Mouse (Mus musculus) heart, embryonic 11.5 days (tissue): ENCODE measurements around the gene Ncbp3. TPM values are rescaled to one million over a fixed set of nuclear protein-coding genes. Genes with fewer than 3 reads are reported as not detected.

Source experiments
- ATAC-seq: fragments of 200-750 bp; cut with Nextera tagmentation; replicated peaks from 2 replicates; pipeline ENCODE4 v1.8.0; 2017; ENCODE audit warnings: moderate library complexity; ENCODE audit not compliant: insufficient number of reproducible peaks, low FRiP score, low TSS enrichment
- H3K27ac ChIP-seq: fragments of 300-500 bp; sonication (generic); 2 replicates; pipeline ENCODE4 v1.5.1; 2014; ENCODE audit warnings: mild to moderate bottlenecking, low read depth, low read length
- H3K27me3 ChIP-seq: fragments of 300-500 bp; sonication (generic); 2 replicates; pipeline ENCODE4 v1.6.1; 2014; ENCODE audit warnings: mild to moderate bottlenecking, low read length, mixed read lengths; ENCODE audit not compliant: control insufficient read depth, insufficient read depth
- H3K36me3 ChIP-seq: fragments of 300-500 bp; sonication (generic); 2 replicates; pipeline ENCODE4 v1.6.1; 2014; ENCODE audit warnings: mild to moderate bottlenecking, low read length, moderate library complexity, mixed read lengths; ENCODE audit not compliant: control insufficient read depth, insufficient read depth
- H3K4me1 ChIP-seq: fragments of 300-500 bp; sonication (generic); 2 replicates; pipeline ENCODE4 v1.6.1; 2014; ENCODE audit warnings: low read length; ENCODE audit not compliant: control insufficient read depth, insufficient read depth
- H3K4me2 ChIP-seq: fragments of 300-500 bp; sonication (generic); 2 replicates; pipeline ENCODE4 v1.6.1; 2014; ENCODE audit warnings: mild to moderate bottlenecking, moderate library complexity
- H3K4me3 ChIP-seq: fragments of 300-500 bp; sonication (generic); 2 replicates; pipeline ENCODE4 v1.5.1; 2014; ENCODE audit warnings: low read depth, low read length
- H3K9ac ChIP-seq: fragments of 300-500 bp; sonication (generic); 2 replicates; pipeline ENCODE4 v1.6.1; 2014; ENCODE audit warnings: mild to moderate bottlenecking, low read depth, low read length, moderate library complexity
- H3K9me3 ChIP-seq: fragments of 300-500 bp; sonication (generic); replicated peaks from 2 replicates; pipeline ENCODE4 v1.6.1; 2016; ENCODE audit warnings: low read length; ENCODE audit not compliant: control insufficient read depth
- WGBS: fragments of 180-500 bp; shearing (Covaris S2); extraction: QIAGEN DNeasy Blood & Tissue Kit; methylation state at CpG from one replicate; pipeline ENCODE4 v1.1.7; 2014; ENCODE audit not compliant: insufficient replicate concordance; 5-methylcytosine and 5-hydroxymethylcytosine counted together
- polyA plus RNA-seq: library from polyadenylated mRNA; unstranded; fragments of >200 nt; fragmentation: Nextera tagmentation; extraction: Ambion mirVana; gene quantifications from 2 replicates; pipeline ENCODE4 v1.2.1, GENCODE M21; 2014

Ncbp3 gene
- polyA plus RNA-seq, 1 experiment from 2014 or later: 9.6 TPM

- H3K27me3 ChIP-seq: no peaks in the 10 kb centered on the region
- no peak for ATAC-seq
- H3K36me3 ChIP-seq: no peaks in the 10 kb centered on the region
- H3K9me3 ChIP-seq: no peaks in the 10 kb centered on the region
- no peak overlapping the region for H3K9ac ChIP-seq
- H3K27ac ChIP-seq: no peak overlapping the region
- no peak overlapping the region for H3K4me2 ChIP-seq
- H3K4me3 ChIP-seq: no peak overlapping the region
- 53% methylated on average over 9 of the region's 9 CpGs for WGBS
- H3K4me1 ChIP-seq: peaks cover 14% of the 10 kb centered on the region; the same call in 1 of the 2 replicates
Measured at GRCm38 (mm10) chr11:73039102-73039799, 8.3 kb upstream of the Ncbp3 start.

GRCm38 (mm10) chr11:73044229-73044755 is 3.3 kb upstream of the Ncbp3 start:
- 52% methylated on average over 6 of the region's 6 CpGs for WGBS
- Histone ChIP-seq H3K27me3 (no peaks in the 10 kb centered on the region), H3K36me3 (no peaks in the 10 kb centered on the region), H3K9me3 (no peaks in the 10 kb centered on the region), H3K4me3 (no peak overlapping the region), H3K4me1 (peaks cover 15% of the 10 kb centered on the region), H3K4me2 (no peak overlapping the region), H3K27ac (no peak overlapping the region), H3K9ac (no peak overlapping the region)
- no peak for ATAC-seq

- no peak overlapping the region for H3K9ac ChIP-seq
- 58% methylated on average over 4 of the region's 4 CpGs for WGBS
- peaks cover 19% of the 10 kb centered on the region for H3K4me1 ChIP-seq
- no peak overlapping the region for H3K27ac ChIP-seq
- H3K4me3 ChIP-seq: no peak overlapping the region
- H3K36me3 ChIP-seq: no peaks in the 10 kb centered on the region; the same call in 1 of the 2 replicates
- H3K4me2 ChIP-seq: no peak overlapping the region
- ATAC-seq: no peak
- H3K9me3 ChIP-seq: no peaks in the 10 kb centered on the region
- H3K27me3 ChIP-seq: no peaks in the 10 kb centered on the region
Measured at GRCm38 (mm10) chr11:73044789-73045188, 2.8 kb upstream of the Ncbp3 start.

GRCm38 (mm10) chr11:73048030-73048876 is 670 bp downstream of the Ncbp3 start:
- H3K4me2 ChIP-seq: peak overlapping the region; percentile 88
- H3K36me3 ChIP-seq: peaks cover 5% of the 10 kb centered on the region; the same call in 1 of the 2 replicates
- WGBS: 1% methylated on average over 55 of the region's 55 CpGs
- H3K4me1 ChIP-seq: peaks cover 24% of the 10 kb centered on the region
- peak overlapping the region; percentile 58 for H3K4me3 ChIP-seq
- H3K27ac ChIP-seq: peak overlapping the region; percentile 73
- H3K9ac ChIP-seq: peak overlapping the region; percentile 82
- ATAC-seq: peak; percentile 53; the same call in 1 of the 2 replicates
- no peaks in the 10 kb centered on the region for H3K9me3 ChIP-seq
- H3K27me3 ChIP-seq: no peaks in the 10 kb centered on the region

GRCm38 (mm10) chr11:73049335-73049734 is 1.8 kb downstream of the Ncbp3 start:
- WGBS: 8% methylated on average over 4 of the region's 4 CpGs
- ATAC-seq: no peak
- Histone ChIP-seq H3K9me3 (no peaks in the 10 kb centered on the region), H3K4me3 (peak overlapping the region; percentile 58; the same call in 1 of the 2 replicates), H3K27ac (peak overlapping the region; percentile 22; the same call in 1 of the 2 replicates), H3K4me2 (peak overlapping the region; percentile 88), H3K9ac (0 out of 2 replicates have a peak overlapping the region, but pooled peaks have one; percentile 34), H3K27me3 (no peaks in the 10 kb centered on the region), H3K36me3 (peaks cover 9% of the 10 kb centered on the region), H3K4me1 (peaks cover 22% of the 10 kb centered on the region)

GRCm38 (mm10) chr11:73052795-73053194 is 5.2 kb downstream of the Ncbp3 start:
- ATAC-seq: no peak
- H3K27ac ChIP-seq: no peak overlapping the region
- H3K4me1 ChIP-seq: peaks cover 21% of the 10 kb centered on the region
- H3K4me2 ChIP-seq: no peak overlapping the region
- no peaks in the 10 kb centered on the region for H3K27me3 ChIP-seq
- WGBS: 85% methylated on average over 1 of the region's 1 CpGs
- H3K36me3 ChIP-seq: peaks cover 21% of the 10 kb centered on the region
- no peaks in the 10 kb centered on the region for H3K9me3 ChIP-seq
- no peak overlapping the region for H3K4me3 ChIP-seq
- H3K9ac ChIP-seq: no peak overlapping the region

- Histone ChIP-seq H3K4me1 (peaks cover 4% of the 10 kb centered on the region; the same call in 1 of the 2 replicates), H3K4me2 (no peak overlapping the region; the same call in 1 of the 2 replicates), H3K27ac (no peak overlapping the region), H3K36me3 (peaks cover 18% of the 10 kb centered on the region), H3K9me3 (no peaks in the 10 kb centered on the region), H3K9ac (no peak overlapping the region), H3K4me3 (no peak overlapping the region), H3K27me3 (no peaks in the 10 kb centered on the region)
- no peak for ATAC-seq
- 57% methylated on average over 5 of the region's 5 CpGs for WGBS
Measured at GRCm38 (mm10) chr11:73057701-73058100, 10.1 kb downstream of the Ncbp3 start.

- 0 out of 2 replicates have a peak, but pooled peaks cover 3% of the 10 kb centered on the region for H3K4me1 ChIP-seq
- H3K27ac ChIP-seq: no peak overlapping the region
- no peak overlapping the region for H3K9ac ChIP-seq
- peaks cover 14% of the 10 kb centered on the region for H3K36me3 ChIP-seq
- H3K9me3 ChIP-seq: no peaks in the 10 kb centered on the region
- no peak for ATAC-seq
- no peak overlapping the region for H3K4me2 ChIP-seq
- WGBS: 90% methylated on average over 3 of the region's 3 CpGs
- no peaks in the 10 kb centered on the region for H3K27me3 ChIP-seq
- H3K4me3 ChIP-seq: no peak overlapping the region
Measured at GRCm38 (mm10) chr11:73059630-73060029, 12.0 kb downstream of the Ncbp3 start.
